Mouse (Mus musculus) G1E (cell line): ENCODE data around the gene Hoxa5.

Experiments used
- CTCF ChIP-seq: IDR thresholded peaks from 2 replicates; pipeline ENCODE4 v1.5.1; 2012; ENCODE audit warnings: low read depth, low read length, inconsistent platforms, mixed read lengths
- GATA1 ChIP-seq: IDR thresholded peaks from 2 replicates; pipeline ENCODE4 v1.6.1; 2012; ENCODE audit warnings: borderline replicate concordance, low read length, inconsistent platforms, mixed read lengths
- GATA2 ChIP-seq: IDR thresholded peaks from 2 replicates; pipeline ENCODE4 v1.6.1; 2012; ENCODE audit warnings: low read depth, low read length, inconsistent platforms, borderline replicate concordance
- POLR2AphosphoS5 ChIP-seq: IDR thresholded peaks from 2 replicates; pipeline ENCODE4 v1.6.1; 2012; ENCODE audit warnings: low read depth, low read length, inconsistent platforms; ENCODE audit not compliant: insufficient replicate concordance
- TAL1 ChIP-seq: conservative IDR thresholded peaks from 2 replicates; pipeline ENCODE4 v1.6.1; 2012; ENCODE audit warnings: low read depth, low read length, inconsistent platforms, mixed read lengths

DNA sequence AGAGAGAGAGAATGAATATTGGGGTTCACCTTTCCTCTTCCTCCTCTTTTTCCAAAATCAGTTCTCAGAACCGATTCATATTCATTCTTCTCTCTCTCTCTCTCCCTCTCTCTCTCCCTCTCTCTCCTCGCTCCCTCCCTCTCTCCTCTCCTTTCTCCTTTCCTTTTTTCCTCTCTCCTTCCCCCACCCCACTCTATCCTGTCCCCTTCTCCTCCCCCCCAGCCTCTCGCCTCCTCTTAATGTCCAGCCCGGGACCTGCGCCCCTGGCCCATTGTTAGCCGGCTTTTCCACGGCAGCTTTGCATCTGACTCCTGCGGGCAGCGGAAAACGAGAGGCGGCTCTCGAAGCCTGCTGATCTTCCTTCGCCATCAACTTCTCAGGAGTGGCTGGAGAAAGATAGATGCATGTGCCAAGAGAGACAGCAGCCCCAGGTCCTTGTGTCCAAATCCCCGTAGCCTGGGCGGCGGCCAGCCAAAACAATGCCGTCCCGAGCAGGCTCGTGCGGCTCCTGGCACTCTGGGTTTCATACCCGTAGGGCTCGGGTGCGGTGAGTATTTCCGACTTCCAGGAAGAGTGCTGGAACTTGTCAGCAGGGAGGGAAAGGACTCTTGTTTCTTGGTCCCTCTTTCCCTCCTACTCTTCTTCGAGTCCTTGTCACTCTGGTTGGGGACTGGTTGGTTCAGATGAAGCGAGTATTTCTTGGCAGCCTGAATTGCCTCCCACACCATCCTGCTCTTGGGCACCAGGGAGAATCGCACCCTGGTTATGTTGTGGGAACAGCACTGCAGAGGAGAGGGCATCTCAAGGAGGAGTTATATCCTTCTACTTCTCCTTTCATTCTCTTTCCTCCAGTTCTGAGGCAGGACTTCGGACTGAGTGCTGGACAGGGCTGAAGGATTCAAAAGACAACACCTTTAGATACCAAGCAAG, 38.7 kb downstream of the Hoxa5 start:
- no peak for TF ChIP-seq CTCF
- TF ChIP-seq POLR2AphosphoS5 = no peak
- TF ChIP-seq GATA1 = no peak
- no peak for TF ChIP-seq TAL1
- no peak for TF ChIP-seq GATA2
